Mouse (Mus musculus) myocyte (in vitro differentiated cells): Measurements from ENCODE around the gene Tgfb1. TPM values are rescaled to one million over a fixed set of nuclear protein-coding genes. Genes with fewer than 3 reads are reported as not detected.

Experiments used
- H3K27me3 ChIP-seq: one replicate; pipeline ENCODE4 v1.6.1; 2011; ENCODE audit not compliant: control insufficient read depth, insufficient read depth, insufficient read length
- H3K36me3 ChIP-seq: one replicate; pipeline ENCODE4 v1.6.1; 2011; ENCODE audit not compliant: control insufficient read depth, insufficient read depth
- H3K4me2 ChIP-seq: one replicate; pipeline ENCODE4 v1.6.1; 2011; ENCODE audit warnings: low read depth, control low read depth
- H3K4me3 ChIP-seq: one replicate; pipeline ENCODE4 v1.5.1; 2011; ENCODE audit warnings: mild to moderate bottlenecking, control low read depth, moderate library complexity
- H3K79me2 ChIP-seq: one replicate; pipeline ENCODE4 v1.6.1; 2011; ENCODE audit not compliant: control insufficient read depth, insufficient read depth
- H3ac ChIP-seq: one replicate; pipeline ENCODE4 v1.6.1; 2011; ENCODE audit not compliant: control insufficient read depth, insufficient read length
- CEBPB ChIP-seq: IDR thresholded peaks from 2 replicates; pipeline ENCODE4 v1.6.1; 2011; ENCODE audit warnings: mild to moderate bottlenecking, moderate library complexity; ENCODE audit not compliant: poor library complexity, insufficient read depth, severe bottlenecking
- E2F4 ChIP-seq: IDR thresholded peaks from one replicate; pipeline ENCODE4 v1.6.1; 2011; ENCODE audit warnings: mild to moderate bottlenecking, control low read depth, moderate library complexity; ENCODE audit not compliant: insufficient read depth
- MAX ChIP-seq: IDR thresholded peaks from one replicate; pipeline ENCODE4 v1.6.1; 2011; ENCODE audit warnings: low read depth, mild to moderate bottlenecking, control low read depth
- MYOD1 ChIP-seq, 3 experiments: IDR thresholded peaks; one replicate each; pipeline ENCODE4 v1.6.1; 2011; ENCODE audit warnings: control low read depth in 2 of 3, low read depth in 2 of 3, mild to moderate bottlenecking in 2 of 3, moderate library complexity in 1 of 3; ENCODE audit not compliant: insufficient read length in 2 of 3, control insufficient read depth in 1 of 3
- MYOG ChIP-seq, 3 experiments: IDR thresholded peaks; one replicate each; pipeline ENCODE4 v1.6.1; 2011; ENCODE audit warnings: control low read depth in 2 of 3, low read depth in 2 of 3, mild to moderate bottlenecking in 2 of 3; ENCODE audit not compliant: insufficient read length in 2 of 3, control insufficient read depth in 1 of 3, insufficient read depth in 1 of 3
- POLR2A ChIP-seq: IDR thresholded peaks from one replicate; pipeline ENCODE4 v1.6.1; 2011; ENCODE audit warnings: low read depth, mild to moderate bottlenecking, control low read depth, moderate library complexity; ENCODE audit not compliant: insufficient read length
- POLR2AphosphoS2 ChIP-seq: IDR thresholded peaks from one replicate; pipeline ENCODE4 v1.6.1; 2011; ENCODE audit warnings: low read depth, control low read depth; ENCODE audit not compliant: insufficient read length
- REST ChIP-seq: IDR thresholded peaks from one replicate; pipeline ENCODE4 v1.6.1; 2011; ENCODE audit warnings: mild to moderate bottlenecking, control low read depth, moderate library complexity; ENCODE audit not compliant: insufficient read depth, insufficient read length
- SRF ChIP-seq: IDR thresholded peaks from one replicate; pipeline ENCODE4 v1.6.1; 2011; ENCODE audit warnings: low read depth; ENCODE audit not compliant: control insufficient read depth, insufficient read length
- TCF12 ChIP-seq: IDR thresholded peaks from one replicate; pipeline ENCODE4 v1.6.1; 2011; ENCODE audit warnings: mild to moderate bottlenecking, control low read depth; ENCODE audit not compliant: poor library complexity, insufficient read depth, severe bottlenecking
- TCF3 ChIP-seq: IDR thresholded peaks from one replicate; pipeline ENCODE4 v1.6.1; 2011; ENCODE audit warnings: low read depth, control low read depth; ENCODE audit not compliant: insufficient read length
- USF1 ChIP-seq: IDR thresholded peaks from one replicate; pipeline ENCODE4 v1.6.1; 2011; ENCODE audit warnings: low read depth, mild to moderate bottlenecking, control low read depth, moderate library complexity
- polyA plus RNA-seq: library from polyadenylated mRNA; unstranded; fragments of >200 nt; fragmentation: generic; extraction: Trizol; gene quantifications from one replicate; pipeline ENCODE4 v1.2.1, GENCODE M21; 2012; ENCODE audit warnings: missing spikeins

Gene Tgfb1
- polyA plus RNA-seq, 1 experiment = 78.2 TPM

GRCm38 (mm10) chr7:25712801-25713200 is 26.0 kb downstream of the Tgfb1 start:
- peaks cover 12% of the 10 kb centered on the region for H3K79me2 ChIP-seq
- no peak overlapping the region for H3ac ChIP-seq
- TF ChIP-seq TCF12 (no peak), MYOD1 (IDR thresholded peaks at IDR 0.05; ENCODE audit: control insufficient read depth in 1 of 3, insufficient read length in 2 of 3, low read depth in 2 of 3) (no peak), POLR2AphosphoS2 (no peak), E2F4 (no peak), POLR2A (no peak), TCF3 (no peak), USF1 (no peak), REST (no peak), CEBPB (no peak), MAX (no peak), MYOG (IDR thresholded peaks at IDR 0.05; ENCODE audit: control insufficient read depth in 1 of 3, insufficient read depth in 1 of 3, insufficient read length in 2 of 3, low read depth in 2 of 3) (no peak), SRF (no peak)
- H3K36me3 ChIP-seq = peaks cover 11% of the 10 kb centered on the region
- H3K27me3 ChIP-seq = no peaks in the 10 kb centered on the region
- H3K4me3 ChIP-seq = no peak overlapping the region
- no peak overlapping the region for H3K4me2 ChIP-seq

- Histone ChIP-seq H3K4me2 (no peak overlapping the region), H3ac (no peak overlapping the region), H3K36me3 (peaks cover 11% of the 10 kb centered on the region), H3K79me2 (peaks cover 21% of the 10 kb centered on the region), H3K4me3 (no peak overlapping the region), H3K27me3 (no peaks in the 10 kb centered on the region)
- TF ChIP-seq SRF = no peak
- no peak for TF ChIP-seq REST
- no peak for TF ChIP-seq TCF3
- TF ChIP-seq USF1 = no peak
- no peak for TF ChIP-seq POLR2A
- TF ChIP-seq MYOG (IDR thresholded peaks at IDR 0.05; ENCODE audit: control insufficient read depth in 1 of 3, insufficient read depth in 1 of 3, insufficient read length in 2 of 3, low read depth in 2 of 3) = no peak
- TF ChIP-seq TCF12 = no peak
- TF ChIP-seq CEBPB = no peak
- no peak for TF ChIP-seq POLR2AphosphoS2
- TF ChIP-seq MYOD1 (IDR thresholded peaks at IDR 0.05; ENCODE audit: control insufficient read depth in 1 of 3, insufficient read length in 2 of 3, low read depth in 2 of 3) = no peak
- no peak for TF ChIP-seq E2F4
- no peak for TF ChIP-seq MAX
These were observed 27.8 kb downstream of the Tgfb1 start for GRCm38 (mm10) chr7:25714581-25714980.

- no peak for TF ChIP-seq MAX
- TF ChIP-seq TCF12 = no peak
- TF ChIP-seq TCF3 = no peak
- peak; percentile 7 for TF ChIP-seq POLR2AphosphoS2
- no peak for TF ChIP-seq MYOG (IDR thresholded peaks at IDR 0.05; ENCODE audit: control insufficient read depth in 1 of 3, insufficient read depth in 1 of 3, insufficient read length in 2 of 3, low read depth in 2 of 3)
- TF ChIP-seq E2F4 = no peak
- no peak for TF ChIP-seq MYOD1 (IDR thresholded peaks at IDR 0.05; ENCODE audit: control insufficient read depth in 1 of 3, insufficient read length in 2 of 3, low read depth in 2 of 3)
- TF ChIP-seq POLR2A = peak; percentile 25
- no peaks in the 10 kb centered on the region for H3K27me3 ChIP-seq
These were observed 29.0 kb downstream of the Tgfb1 start for GRCm38 (mm10) chr7:25715731-25716271.

GRCm38 (mm10) chr7:25717478-25717877 is 30.7 kb downstream of the Tgfb1 start:
- peaks cover 21% of the 10 kb centered on the region for H3K79me2 ChIP-seq
- peak overlapping the region; percentile 73 for H3K4me3 ChIP-seq
- H3K4me2 ChIP-seq = peak overlapping the region; percentile 87
- H3K27me3 ChIP-seq = no peaks in the 10 kb centered on the region
- peaks cover 14% of the 10 kb centered on the region for H3K36me3 ChIP-seq
- TF ChIP-seq E2F4 (no peak), CEBPB (no peak), MYOD1 (IDR thresholded peaks at IDR 0.05; ENCODE audit: control insufficient read depth in 1 of 3, insufficient read length in 2 of 3, low read depth in 2 of 3) (no peak), TCF3 (no peak), REST (no peak), MYOG (IDR thresholded peaks at IDR 0.05; ENCODE audit: control insufficient read depth in 1 of 3, insufficient read depth in 1 of 3, insufficient read length in 2 of 3, low read depth in 2 of 3) (no peak), SRF (no peak), MAX (no peak), TCF12 (no peak), POLR2A (no peak), POLR2AphosphoS2 (no peak), USF1 (no peak)
- no peak overlapping the region for H3ac ChIP-seq

More at GRCm38 (mm10) chr7:25715731-25716271, 29.0 kb downstream of the Tgfb1 start:
- H3K4me3 ChIP-seq = no peak overlapping the region
- peaks cover 11% of the 10 kb centered on the region for H3K36me3 ChIP-seq
- no peak overlapping the region for H3K4me2 ChIP-seq
- H3ac ChIP-seq = no peak overlapping the region
- H3K79me2 ChIP-seq = peaks cover 21% of the 10 kb centered on the region
